Mouse (Mus musculus): Measurements from ENCODE around the gene Npr1.

DNA sequence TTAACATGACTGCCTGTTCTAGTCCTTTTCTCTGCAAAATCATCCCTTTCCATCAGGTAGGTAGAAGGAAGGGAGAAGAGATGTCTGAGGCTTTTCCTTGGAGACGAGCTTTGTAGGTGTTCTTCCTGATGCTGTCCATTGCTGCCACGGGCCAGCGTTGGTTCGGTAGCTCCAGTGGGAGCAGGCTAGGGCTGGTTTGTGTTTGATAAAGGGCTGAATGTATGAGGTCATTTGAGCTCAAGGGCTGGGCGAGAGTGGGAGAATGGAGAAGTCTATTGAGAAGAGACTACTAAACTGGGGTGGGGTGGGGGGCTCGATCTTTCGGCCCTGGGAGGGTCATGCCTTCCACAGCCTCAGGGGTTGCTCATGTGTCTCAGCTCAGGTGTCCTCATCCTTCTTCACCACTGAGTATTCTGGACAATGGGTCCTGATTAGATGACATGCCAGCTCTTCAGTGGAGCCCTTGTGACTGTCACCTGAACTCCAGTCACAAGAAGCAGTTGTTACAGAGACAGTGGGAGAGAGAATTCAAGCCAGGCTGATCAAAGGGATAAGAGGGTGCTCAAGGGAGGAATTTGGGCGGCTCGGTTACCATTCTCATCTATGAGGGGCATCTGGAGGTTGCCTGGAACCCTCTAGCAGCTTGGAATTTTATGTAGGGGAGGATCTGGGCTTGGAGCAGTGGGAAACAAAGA is 47.4 kb upstream of the Npr1 start:
- no peak for TF ChIP-seq CTCF (IDR thresholded peaks at IDR 0.05; ENCODE audit: insufficient read depth, low read depth, low read length)
- TF ChIP-seq POLR2A (IDR thresholded peaks at IDR 0.05; ENCODE audit: insufficient read depth, low read depth, low read length), result no peak

Data from olfactory bulb, adult 2 months (tissue).